Mouse (Mus musculus) A20 (cell line): ENCODE measurements around the gene Cela3a.
"Not testable (repeated sequence)": the region's sequence is repeated elsewhere in the genome, so short reads cannot be mapped to it uniquely, and the experiment has no call there.

Experiments
- DNase-seq: peaks from one replicate; pipeline ENCODE4 v3.0.0-alpha.2; 2011; ENCODE audit warnings: low read depth, low spot score

Cela3a gene

GRCm38 (mm10) chr4:137414936-137415335 lies 5.3 kb upstream of the Cela3a start:
- no peak for DNase-seq

- DNase-seq = not testable (repeated sequence)
These were observed 2.7 kb upstream of the Cela3a start for GRCm38 (mm10) chr4:137412185-137412709.

GRCm38 (mm10) chr4:137405571-137405970 lies 4.0 kb downstream of the Cela3a start:
- no peak for DNase-seq

- no peak for DNase-seq
These were observed 12.7 kb downstream of the Cela3a start for GRCm38 (mm10) chr4:137396641-137397525.

GRCm38 (mm10) chr4:137393378-137394135 lies 16.0 kb downstream of the Cela3a start:
- no peak for DNase-seq

- DNase-seq = no peak
These were observed 16.7 kb downstream of the Cela3a start for GRCm38 (mm10) chr4:137392874-137393273.

- peak; percentile 33 for DNase-seq
These were observed 18.3 kb downstream of the Cela3a start for GRCm38 (mm10) chr4:137391287-137391686.

- DNase-seq = no peak
These were observed 19.4 kb downstream of the Cela3a start for GRCm38 (mm10) chr4:137390196-137390595.

GRCm38 (mm10) chr4:137388983-137389382 lies 20.6 kb downstream of the Cela3a start:
- DNase-seq = peak; percentile 68

- peak; percentile 96 for DNase-seq
These were observed 21.4 kb downstream of the Cela3a start for GRCm38 (mm10) chr4:137388059-137388794.

- DNase-seq = no peak
These were observed 22.0 kb downstream of the Cela3a start for GRCm38 (mm10) chr4:137387482-137388058.

GRCm38 (mm10) chr4:137380702-137381605 lies 28.6 kb downstream of the Cela3a start:
- no peak for DNase-seq

- no peak for DNase-seq
These were observed 29.8 kb downstream of the Cela3a start for GRCm38 (mm10) chr4:137379713-137380255.

GRCm38 (mm10) chr4:137379085-137379484 lies 30.5 kb downstream of the Cela3a start:
- no peak for DNase-seq

GRCm38 (mm10) chr4:137377526-137378304 lies 31.9 kb downstream of the Cela3a start:
- no peak for DNase-seq

- no peak for DNase-seq
These were observed 32.8 kb downstream of the Cela3a start for GRCm38 (mm10) chr4:137376778-137377177.

- no peak for DNase-seq
These were observed 34.0 kb downstream of the Cela3a start for GRCm38 (mm10) chr4:137375314-137376278.

GRCm38 (mm10) chr4:137373711-137374110 lies 35.9 kb downstream of the Cela3a start:
- no peak for DNase-seq
